Mouse (Mus musculus) G1E-ER4 (cell line): Measurements from ENCODE around the gene Vdac2. TPM values are rescaled to one million over a fixed set of nuclear protein-coding genes. Genes with fewer than 3 reads are reported as not detected.

ENCODE experiments used
- GATA1 ChIP-seq: IDR thresholded peaks from one replicate; pipeline ENCODE4 v1.8.0; 2012; ENCODE audit warnings: low read length, inconsistent platforms
- polyA plus RNA-seq: library from polyadenylated mRNA; stranded (reverse); fragments of >175 nt; gene quantifications from 2 replicates; pipeline ENCODE4 v1.2.3, GENCODE M21; 2012

Gene Vdac2
- polyA plus RNA-seq, 1 experiment: 731 TPM

DNA sequence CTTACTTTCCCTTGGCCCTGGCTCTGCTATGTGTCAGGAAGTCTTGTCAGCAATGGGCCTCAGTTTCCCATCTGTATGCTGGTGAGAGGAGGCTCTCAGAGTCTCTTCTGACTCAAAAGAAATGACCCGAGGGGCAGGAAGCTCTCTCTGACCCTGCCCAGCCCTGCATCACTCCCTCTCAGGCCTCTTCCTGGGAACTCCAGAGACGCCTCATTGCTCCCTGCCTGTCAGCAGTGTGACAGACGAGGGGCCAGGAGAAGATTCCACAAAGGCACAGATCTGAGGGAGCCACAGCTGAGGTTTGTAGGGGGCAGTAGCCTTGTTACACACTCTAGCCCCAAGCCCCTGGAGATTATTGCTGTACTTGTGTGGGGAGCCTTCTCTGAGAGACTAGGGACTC is 30.9 kb downstream of the Vdac2 start:
- no peak for TF ChIP-seq GATA1

DNA sequence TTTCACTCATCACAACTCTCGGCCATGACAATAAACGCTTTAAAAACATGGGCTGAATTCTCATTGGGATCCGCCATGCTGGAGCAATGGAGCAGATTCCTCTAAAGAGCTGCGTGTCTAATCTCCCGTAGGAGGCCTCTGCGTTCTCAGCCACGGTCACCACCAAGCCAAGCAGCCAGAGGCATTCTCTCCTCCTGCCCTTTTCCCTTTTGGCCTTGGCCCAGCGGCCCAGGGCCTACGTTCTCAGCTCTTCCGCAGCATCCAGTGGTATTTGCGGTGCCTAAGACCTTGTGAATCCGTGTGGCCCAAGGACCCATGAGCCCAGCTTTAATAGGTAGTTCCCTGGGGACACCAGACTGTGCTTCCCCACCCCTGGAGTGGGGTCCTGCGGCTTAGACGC is 31.8 kb downstream of the Vdac2 start:
- no peak for TF ChIP-seq GATA1

DNA sequence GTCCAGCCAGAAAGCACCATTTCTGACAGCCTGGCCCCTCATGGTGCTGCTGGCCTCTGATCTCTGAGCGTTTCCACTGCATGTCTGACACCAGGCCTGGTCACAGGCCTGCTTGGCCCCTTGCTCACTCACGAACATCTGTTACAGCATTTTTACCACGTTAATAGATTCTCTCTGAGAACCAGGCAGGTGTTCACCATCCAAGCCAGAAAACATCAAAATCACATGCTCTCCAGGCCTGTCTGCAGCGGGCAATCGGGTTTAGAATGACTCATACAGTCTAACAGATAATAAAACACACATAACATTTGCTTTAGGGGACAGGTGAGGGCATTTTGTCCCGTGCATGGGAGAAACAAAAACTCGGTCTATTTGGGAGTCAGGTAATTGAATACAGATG is 41.3 kb downstream of the Vdac2 start:
- TF ChIP-seq GATA1: no peak

- no peak for TF ChIP-seq GATA1
These were observed 41.8 kb downstream of the Vdac2 start for GRCm38 (mm10) chr14:21866816-21867215.

- no peak for TF ChIP-seq GATA1
These were observed 65.4 kb downstream of the Vdac2 start for GRCm38 (mm10) chr14:21890430-21890829.

- no peak for TF ChIP-seq GATA1
These were observed 66.7 kb downstream of the Vdac2 start for GRCm38 (mm10) chr14:21891581-21892340.

DNA sequence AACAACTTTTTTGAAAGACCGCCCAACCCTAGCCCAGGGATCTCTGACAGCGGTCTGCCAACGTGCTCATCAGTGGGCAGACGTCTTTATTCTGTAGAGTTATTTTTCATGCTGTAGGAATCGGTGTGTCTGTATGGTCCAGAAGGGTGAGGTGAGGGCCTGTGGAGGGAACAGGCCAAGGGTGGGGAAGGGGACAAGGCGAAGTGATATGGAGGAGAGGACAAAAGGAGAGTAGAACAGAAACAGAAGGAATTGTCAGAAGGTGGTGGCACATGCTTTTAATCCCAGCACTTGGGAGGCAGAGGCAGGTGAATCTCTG is 67.3 kb downstream of the Vdac2 start:
- TF ChIP-seq GATA1: no peak

Other genes with a start within 250 kb of the Vdac2 start
- gene Dupd1, start 110.7 kb upstream of the Vdac2 start, polyA plus RNA-seq: not detected in 2 replicates
- gene Samd8, start 74.7 kb upstream of the Vdac2 start, polyA plus RNA-seq: 15.2 and 18.8 TPM in 2 replicates
- not detected in 2 replicates for gene Dusp13, start 74.1 kb upstream of the Vdac2 start, polyA plus RNA-seq
- 86.5 and 98.7 TPM in 2 replicates for gene Comtd1, start 23.7 kb downstream of the Vdac2 start, polyA plus RNA-seq
- not detected in 2 replicates for gene Zfp503, start 164.4 kb downstream of the Vdac2 start, polyA plus RNA-seq
- not detected in 2 replicates for gene Lrmda, start 194.5 kb downstream of the Vdac2 start, polyA plus RNA-seq